Mouse (Mus musculus): ENCODE data around the gene Mansc1. TPM values are rescaled to one million over a fixed set of nuclear protein-coding genes. Genes with fewer than 3 reads are reported as not detected.
"Not testable (repeated sequence)": the region's sequence is repeated elsewhere in the genome, so short reads cannot be mapped to it uniquely, and the experiment has no call there.

The Mansc1 gene
- polyA plus RNA-seq (2014; fragmentation: Nextera tagmentation; extraction: Ambion mirVana) = 8.2 and 8.6 TPM in 2 replicates

GRCm38 (mm10) chr6:134631947-134632687 lies at the start of gene Mansc1:
Gene Mansc1 (minus strand): TSS chr6:134632488.
- no peaks in the 10 kb centered on the region for H3K27me3 ChIP-seq (ENCODE audit: control insufficient read depth, insufficient read depth, low read length)
- H3K36me3 ChIP-seq (ENCODE audit: control insufficient read depth, insufficient read depth, low read length) = no peaks in the 10 kb centered on the region
- H3K4me1 ChIP-seq (ENCODE audit: control insufficient read depth in 2 of 2, insufficient read depth in 2 of 2, low read length in 2 of 2) = peaks cover 0 to 9% of the 10 kb centered on the region in 2 experiments; a peak in 1 of 4 replicates
- ATAC-seq (ENCODE audit: insufficient number of reproducible peaks, insufficient read depth, low FRiP score, low read depth) = 0 out of 2 replicates have a peak, but pooled peaks have one; percentile 32
- no peaks in the 10 kb centered on the region for H3K9me3 ChIP-seq (ENCODE audit: control insufficient read depth, low read length)
- H3K9ac ChIP-seq (ENCODE audit: low read length) = peak within 1 kb of the TSS; percentile 82
- under 1% methylated on average over 46 of the region's 46 CpGs for WGBS
- H3K4me2 ChIP-seq (ENCODE audit: low read length) = peak within 1 kb of the TSS; percentile 87
- H3K4me3 ChIP-seq (ENCODE audit: control insufficient read depth in 1 of 2, insufficient read depth in 1 of 2, low read depth in 1 of 2, low read length in 2 of 2) = peak within 1 kb of the TSS; percentile 75 to 80
- H3K27ac ChIP-seq (replicated peaks in 1 of 2; ENCODE audit: control insufficient read depth in 1 of 2, insufficient read depth in 1 of 2, low read depth in 2 of 2, low read length in 2 of 2) = peak within 1 kb of the TSS; percentile 37 to 67

GRCm38 (mm10) chr6:134679330-134679729 lies 47.0 kb upstream of the Mansc1 start:
- not testable (repeated sequence) for H3K27me3 ChIP-seq (ENCODE audit: control insufficient read depth, insufficient read depth, low read length); H3K27ac ChIP-seq (replicated peaks in 1 of 2; ENCODE audit: control insufficient read depth in 1 of 2, insufficient read depth in 1 of 2, low read depth in 2 of 2, low read length in 2 of 2); H3K9ac ChIP-seq (ENCODE audit: low read length); H3K4me1 ChIP-seq (ENCODE audit: control insufficient read depth in 2 of 2, insufficient read depth in 2 of 2, low read length in 2 of 2); H3K4me2 ChIP-seq (ENCODE audit: low read length); H3K36me3 ChIP-seq (ENCODE audit: control insufficient read depth, insufficient read depth, low read length); ATAC-seq (ENCODE audit: insufficient number of reproducible peaks, insufficient read depth, low FRiP score, low read depth); H3K9me3 ChIP-seq (ENCODE audit: control insufficient read depth, low read length); H3K4me3 ChIP-seq (ENCODE audit: control insufficient read depth in 1 of 2, insufficient read depth in 1 of 2, low read depth in 1 of 2, low read length in 2 of 2)
- whole genome bisulfite sequencing = 90% methylated on average over 4 of the region's 4 CpGs

- H3K4me1 ChIP-seq (ENCODE audit: control insufficient read depth in 2 of 2, insufficient read depth in 2 of 2, low read length in 2 of 2) = no peaks in the 10 kb centered on the region
- H3K27ac ChIP-seq (replicated peaks in 1 of 2; ENCODE audit: control insufficient read depth in 1 of 2, insufficient read depth in 1 of 2, low read depth in 2 of 2, low read length in 2 of 2) = no peak overlapping the region
- no peaks in the 10 kb centered on the region for H3K36me3 ChIP-seq (ENCODE audit: control insufficient read depth, insufficient read depth, low read length)
- no peaks in the 10 kb centered on the region for H3K27me3 ChIP-seq (ENCODE audit: control insufficient read depth, insufficient read depth, low read length)
- H3K9ac ChIP-seq (ENCODE audit: low read length) = no peak overlapping the region
- ATAC-seq (ENCODE audit: insufficient number of reproducible peaks, insufficient read depth, low FRiP score, low read depth) = no peak
- H3K9me3 ChIP-seq (ENCODE audit: control insufficient read depth, low read length) = no peaks in the 10 kb centered on the region
- 64% methylated on average over 3 of the region's 3 CpGs for WGBS
- H3K4me3 ChIP-seq (ENCODE audit: control insufficient read depth in 1 of 2, insufficient read depth in 1 of 2, low read depth in 1 of 2, low read length in 2 of 2) = no peak overlapping the region
- H3K4me2 ChIP-seq (ENCODE audit: low read length) = no peak overlapping the region
These were observed 45.7 kb upstream of the Mansc1 start for GRCm38 (mm10) chr6:134678037-134678436.

GRCm38 (mm10) chr6:134677504-134677903 lies 45.2 kb upstream of the Mansc1 start:
- Histone ChIP-seq H3K4me2 (ENCODE audit: low read length) (no peak overlapping the region), H3K4me1 (ENCODE audit: control insufficient read depth in 2 of 2, insufficient read depth in 2 of 2, low read length in 2 of 2) (peaks cover 0 to 4% of the 10 kb centered on the region in 2 experiments; a peak in 2 of 4 replicates), H3K36me3 (ENCODE audit: control insufficient read depth, insufficient read depth, low read length) (no peaks in the 10 kb centered on the region), H3K27ac (replicated peaks in 1 of 2; ENCODE audit: control insufficient read depth in 1 of 2, insufficient read depth in 1 of 2, low read depth in 2 of 2, low read length in 2 of 2) (no peak overlapping the region), H3K9me3 (ENCODE audit: control insufficient read depth, low read length) (no peaks in the 10 kb centered on the region), H3K4me3 (ENCODE audit: control insufficient read depth in 1 of 2, insufficient read depth in 1 of 2, low read depth in 1 of 2, low read length in 2 of 2) (no peak overlapping the region), H3K27me3 (ENCODE audit: control insufficient read depth, insufficient read depth, low read length) (no peaks in the 10 kb centered on the region), H3K9ac (ENCODE audit: low read length) (no peak overlapping the region)
- 81% methylated on average over 4 of the region's 4 CpGs for whole genome bisulfite sequencing
- no peak for ATAC-seq (ENCODE audit: insufficient number of reproducible peaks, insufficient read depth, low FRiP score, low read depth)

GRCm38 (mm10) chr6:134673712-134674111 lies 41.4 kb upstream of the Mansc1 start:
- WGBS = 84% methylated on average over 8 of the region's 8 CpGs
- peaks cover 15 to 38% of the 10 kb centered on the region in 2 experiments for H3K4me1 ChIP-seq (ENCODE audit: control insufficient read depth in 2 of 2, insufficient read depth in 2 of 2, low read length in 2 of 2)

GRCm38 (mm10) chr6:134670881-134671411 lies 38.7 kb upstream of the Mansc1 start:
- Histone ChIP-seq H3K4me1 (ENCODE audit: control insufficient read depth in 2 of 2, insufficient read depth in 2 of 2, low read length in 2 of 2) (peaks cover 15 to 38% of the 10 kb centered on the region in 2 experiments), H3K27me3 (ENCODE audit: control insufficient read depth, insufficient read depth, low read length) (no peaks in the 10 kb centered on the region), H3K27ac (replicated peaks in 1 of 2; ENCODE audit: control insufficient read depth in 1 of 2, insufficient read depth in 1 of 2, low read depth in 2 of 2, low read length in 2 of 2) (peak overlapping the region; percentile 81 to 82), H3K9ac (ENCODE audit: low read length) (no peak overlapping the region), H3K4me2 (ENCODE audit: low read length) (peak overlapping the region; percentile 40), H3K36me3 (ENCODE audit: control insufficient read depth, insufficient read depth, low read length) (no peaks in the 10 kb centered on the region), H3K4me3 (ENCODE audit: control insufficient read depth in 1 of 2, insufficient read depth in 1 of 2, low read depth in 1 of 2, low read length in 2 of 2) (no peak overlapping the region), H3K9me3 (ENCODE audit: control insufficient read depth, low read length) (no peaks in the 10 kb centered on the region)
- peak; percentile 72 for ATAC-seq (ENCODE audit: insufficient number of reproducible peaks, insufficient read depth, low FRiP score, low read depth)
- 17% methylated on average over 4 of the region's 4 CpGs for WGBS

More at GRCm38 (mm10) chr6:134673712-134674111, 41.4 kb upstream of the Mansc1 start:
- H3K36me3 ChIP-seq (ENCODE audit: control insufficient read depth, insufficient read depth, low read length); H3K9me3 ChIP-seq (ENCODE audit: control insufficient read depth, low read length); H3K27me3 ChIP-seq (ENCODE audit: control insufficient read depth, insufficient read depth, low read length); H3K27ac ChIP-seq (replicated peaks in 1 of 2; ENCODE audit: control insufficient read depth in 1 of 2, insufficient read depth in 1 of 2, low read depth in 2 of 2, low read length in 2 of 2); ATAC-seq (ENCODE audit: insufficient number of reproducible peaks, insufficient read depth, low FRiP score, low read depth); H3K4me2 ChIP-seq (ENCODE audit: low read length); H3K9ac ChIP-seq (ENCODE audit: low read length); H3K4me3 ChIP-seq (ENCODE audit: control insufficient read depth in 1 of 2, insufficient read depth in 1 of 2, low read depth in 1 of 2, low read length in 2 of 2): not testable (repeated sequence)

- no peak overlapping the region for H3K4me2 ChIP-seq (ENCODE audit: low read length)
- H3K9ac ChIP-seq (ENCODE audit: low read length) = no peak overlapping the region
- H3K27ac ChIP-seq (replicated peaks in 1 of 2; ENCODE audit: control insufficient read depth in 1 of 2, insufficient read depth in 1 of 2, low read depth in 2 of 2, low read length in 2 of 2) = no peak overlapping the region; a peak in 1 of 4 replicates
- H3K27me3 ChIP-seq (ENCODE audit: control insufficient read depth, insufficient read depth, low read length) = no peaks in the 10 kb centered on the region
- peaks cover 15 to 38% of the 10 kb centered on the region in 2 experiments for H3K4me1 ChIP-seq (ENCODE audit: control insufficient read depth in 2 of 2, insufficient read depth in 2 of 2, low read length in 2 of 2)
- H3K36me3 ChIP-seq (ENCODE audit: control insufficient read depth, insufficient read depth, low read length) = no peaks in the 10 kb centered on the region
- ATAC-seq (ENCODE audit: insufficient number of reproducible peaks, insufficient read depth, low FRiP score, low read depth) = no peak
- H3K9me3 ChIP-seq (ENCODE audit: control insufficient read depth, low read length) = no peaks in the 10 kb centered on the region
- no peak overlapping the region for H3K4me3 ChIP-seq (ENCODE audit: control insufficient read depth in 1 of 2, insufficient read depth in 1 of 2, low read depth in 1 of 2, low read length in 2 of 2)
- 74% methylated on average over 6 of the region's 6 CpGs for WGBS
These were observed 37.0 kb upstream of the Mansc1 start for GRCm38 (mm10) chr6:134669179-134669865.
